Mouse (Mus musculus): ENCODE measurements around the gene Tsc22d3. TPM values are rescaled to one million over a fixed set of nuclear protein-coding genes. Genes with fewer than 3 reads are reported as not detected.

Tsc22d3 gene
- total RNA-seq, 2 experiments from 2014 or later, result 121 to 145 TPM

DNA sequence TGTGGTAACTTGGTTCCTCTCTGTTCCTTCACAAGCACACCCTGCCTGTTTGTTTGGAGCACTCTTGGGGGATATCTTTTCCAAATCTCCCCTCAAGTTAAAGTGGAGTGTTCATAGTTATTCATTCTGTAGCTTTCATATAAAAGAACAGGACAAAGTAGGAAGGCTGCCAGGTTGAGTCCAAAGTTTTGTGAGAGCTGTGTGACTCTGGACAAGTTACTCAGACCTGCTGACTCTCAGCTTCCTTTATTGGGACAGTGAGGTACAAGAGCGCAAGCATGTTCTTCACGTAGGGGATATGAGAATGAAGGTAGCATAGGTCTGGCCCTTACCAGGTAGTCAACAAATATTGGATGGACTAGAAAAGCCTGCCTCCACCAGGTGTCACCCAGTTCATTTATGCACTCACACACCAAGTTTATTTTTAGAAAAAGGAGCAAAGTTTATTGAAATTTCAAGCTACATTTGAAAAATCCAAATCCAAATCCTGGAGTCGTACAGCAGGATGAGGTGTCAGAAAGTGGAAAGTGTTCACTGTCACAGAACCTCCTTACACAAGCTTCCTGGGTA, 61.3 kb downstream of the Tsc22d3 start:
- no peak overlapping the region for H3K27ac ChIP-seq
- no peak for DNase-seq (ENCODE audit: extremely low spot score in 1 of 2, low spot score in 2 of 2)
- intact Hi-C loops (cut with DNase I), result no loop called here
- TF ChIP-seq CTCF (IDR thresholded peaks at IDR 0.05), result no peak
- no peak overlapping the region for H3K4me3 ChIP-seq

DNA sequence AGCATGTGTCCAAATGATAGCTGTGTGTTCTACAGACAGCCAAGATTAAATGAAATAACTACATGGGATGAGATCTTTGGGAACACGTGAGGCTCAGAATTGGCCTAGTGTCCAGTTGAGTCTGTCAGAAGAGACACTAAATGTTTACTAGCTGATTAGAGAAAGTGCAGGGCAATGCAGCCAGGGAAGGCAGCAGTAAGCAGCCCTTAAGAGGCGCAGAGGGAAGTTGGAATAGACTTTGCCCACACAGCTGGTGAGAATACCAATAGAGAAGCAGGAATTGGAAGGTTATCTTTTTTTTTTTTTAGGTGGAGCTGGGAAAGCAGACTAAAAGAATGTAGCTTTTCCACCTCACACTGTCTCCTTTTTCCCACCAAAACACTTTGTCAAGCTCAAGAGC, 61.8 kb downstream of the Tsc22d3 start:
- TF ChIP-seq CTCF (IDR thresholded peaks at IDR 0.05), result no peak
- intact Hi-C loops (cut with DNase I), result no loop called here
- Histone ChIP-seq H3K4me3 (no peak overlapping the region), H3K27ac (no peak overlapping the region)
- DNase-seq (ENCODE audit: extremely low spot score in 1 of 2, low spot score in 2 of 2), result no peak

DNA sequence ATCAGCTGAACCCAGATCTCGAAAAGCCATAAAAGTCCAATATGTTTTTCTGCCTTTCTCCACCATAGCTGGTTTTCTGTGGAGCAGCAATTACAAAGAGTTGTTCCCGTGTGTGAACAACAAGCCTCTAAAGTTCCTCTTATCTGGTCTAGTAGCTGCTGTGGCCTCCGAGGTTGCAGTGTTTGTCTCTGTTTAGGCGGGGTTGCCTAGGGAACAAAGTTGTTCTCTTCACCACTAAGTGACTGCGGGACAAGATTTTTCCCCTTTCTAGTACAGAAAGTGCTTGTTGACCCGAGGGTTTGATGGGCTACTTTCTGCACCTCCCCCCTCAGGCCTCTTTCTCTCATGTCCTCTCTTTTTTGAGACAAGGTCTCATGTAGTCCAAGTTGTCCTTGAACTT, 62.8 kb downstream of the Tsc22d3 start:
- intact Hi-C loops (cut with DNase I), result no loop called here
- no peak overlapping the region for H3K27ac ChIP-seq
- no peak overlapping the region for H3K4me3 ChIP-seq
- no peak for TF ChIP-seq CTCF (IDR thresholded peaks at IDR 0.05)
- DNase-seq (ENCODE audit: extremely low spot score in 1 of 2, low spot score in 2 of 2), result no peak

DNA sequence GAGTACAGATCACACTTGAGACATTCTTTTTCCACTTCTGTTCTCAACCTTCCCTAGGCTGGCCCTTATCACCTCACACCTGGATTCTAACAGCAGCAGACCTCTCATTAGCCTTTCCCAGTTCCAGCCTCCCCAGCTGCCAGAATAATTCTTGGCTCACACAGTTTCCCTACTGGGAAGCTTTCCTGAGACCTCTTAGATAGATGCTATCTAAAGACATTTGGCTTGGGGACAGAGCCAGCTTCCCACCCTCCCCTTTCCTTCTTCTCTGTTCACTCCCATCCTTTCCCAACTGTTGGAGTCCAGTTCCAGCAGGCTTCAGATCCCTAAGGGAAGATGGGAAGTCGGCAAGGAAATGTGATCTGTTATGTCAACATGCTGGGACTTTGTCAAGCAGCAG, 65.0 kb downstream of the Tsc22d3 start:
- DNase-seq (ENCODE audit: extremely low spot score in 1 of 2, low spot score in 2 of 2), result no peak
- TF ChIP-seq CTCF (IDR thresholded peaks at IDR 0.05), result no peak
- Histone ChIP-seq H3K4me3 (no peak overlapping the region), H3K27ac (no peak overlapping the region)
- intact Hi-C loops (cut with DNase I), result no loop called here

DNA sequence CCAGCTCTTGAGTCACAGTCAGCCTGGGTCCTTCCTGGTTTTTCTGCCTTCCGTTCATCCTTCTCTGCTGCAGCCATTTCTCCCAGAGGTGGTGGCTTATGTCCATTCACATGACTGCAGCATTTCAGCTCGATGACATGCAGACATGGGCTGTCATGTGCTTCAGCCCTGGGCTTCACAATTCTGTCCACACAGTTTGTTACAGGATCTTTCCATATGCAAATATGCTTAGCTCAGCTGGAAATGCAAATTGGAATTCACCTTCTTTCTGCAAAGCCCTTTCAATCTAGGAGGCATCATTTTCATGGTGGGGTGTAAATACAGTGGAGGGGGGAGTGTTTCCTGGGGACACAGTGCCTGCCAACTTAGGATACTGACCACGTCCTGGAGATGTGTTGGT, 66.2 kb downstream of the Tsc22d3 start:
- Histone ChIP-seq H3K27ac (no peak overlapping the region), H3K4me3 (no peak overlapping the region)
- no peak for TF ChIP-seq CTCF (IDR thresholded peaks at IDR 0.05)
- intact Hi-C loops (cut with DNase I), result no loop called here
- DNase-seq (ENCODE audit: extremely low spot score in 1 of 2, low spot score in 2 of 2), result no peak

DNA sequence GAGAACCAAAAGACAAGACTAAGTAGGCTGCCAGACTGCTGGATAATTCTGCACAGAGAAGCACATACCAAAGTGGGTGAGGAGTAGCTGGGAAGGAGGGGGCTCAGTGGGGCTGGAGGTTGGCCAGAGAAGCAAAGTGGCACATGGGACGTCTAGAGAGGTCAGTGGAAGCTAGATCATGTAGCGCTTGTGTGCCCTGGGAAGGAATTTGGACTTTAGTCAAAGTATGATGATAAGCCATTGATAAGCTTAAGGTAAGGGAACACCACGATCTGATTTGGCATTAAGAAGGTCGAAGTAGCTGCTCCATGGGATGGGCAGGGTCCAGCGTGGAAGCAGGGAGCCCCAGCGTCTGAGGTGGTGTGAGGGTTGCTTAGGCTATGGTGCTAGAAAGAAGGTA, 68.1 kb downstream of the Tsc22d3 start:
- Histone ChIP-seq H3K4me3 (no peak overlapping the region), H3K27ac (no peak overlapping the region)
- no peak for DNase-seq (ENCODE audit: extremely low spot score in 1 of 2, low spot score in 2 of 2)
- intact Hi-C loops (cut with DNase I), result no loop called here
- no peak for TF ChIP-seq CTCF (IDR thresholded peaks at IDR 0.05)

DNA sequence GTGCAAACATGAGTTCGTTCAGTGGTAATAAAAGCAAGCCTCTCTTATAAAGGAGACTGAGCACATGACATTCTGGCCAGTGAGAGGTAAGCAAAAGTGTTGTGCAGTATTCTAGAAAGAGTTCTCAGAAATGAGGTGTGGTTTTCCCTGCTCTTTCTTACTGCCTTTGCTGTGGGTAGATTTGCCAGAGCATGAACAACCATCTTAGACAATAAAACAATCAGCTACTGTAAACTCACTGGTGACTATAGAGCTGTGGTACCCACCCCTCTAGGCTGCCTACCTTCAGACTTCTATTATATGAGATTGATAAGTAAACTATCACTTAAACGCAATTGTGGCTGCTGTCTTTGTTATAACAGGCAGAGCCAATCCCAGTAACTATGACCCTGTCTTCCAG, 69.1 kb downstream of the Tsc22d3 start:
- no peak for TF ChIP-seq CTCF (IDR thresholded peaks at IDR 0.05)
- intact Hi-C loops (cut with DNase I), result no loop called here
- DNase-seq (ENCODE audit: extremely low spot score in 1 of 2, low spot score in 2 of 2), result no peak
- H3K4me3 ChIP-seq, result no peak overlapping the region
- no peak overlapping the region for H3K27ac ChIP-seq

DNA sequence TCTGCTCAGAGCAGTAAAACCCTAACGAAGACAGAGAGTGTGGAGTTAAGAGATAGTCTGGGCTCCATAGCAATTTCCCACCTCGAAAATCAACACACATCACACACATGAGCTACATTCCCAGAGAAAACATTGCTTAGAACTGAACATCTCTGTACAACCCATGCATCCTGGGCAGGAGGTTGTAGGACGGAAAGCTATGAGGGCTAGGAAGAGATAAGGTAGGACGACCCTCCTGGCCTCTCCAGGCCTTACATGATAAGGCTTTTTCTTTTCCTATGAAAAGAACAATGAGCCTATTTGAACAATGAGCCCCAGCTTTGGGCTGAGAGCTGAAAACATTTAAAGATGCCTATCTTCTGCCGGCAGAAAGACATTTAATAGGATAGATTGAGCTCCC, 69.8 kb downstream of the Tsc22d3 start:
- intact Hi-C loops (cut with DNase I), result no loop called here
- no peak overlapping the region for H3K4me3 ChIP-seq
- no peak for DNase-seq (ENCODE audit: extremely low spot score in 1 of 2, low spot score in 2 of 2)
- no peak overlapping the region for H3K27ac ChIP-seq
- TF ChIP-seq CTCF (IDR thresholded peaks at IDR 0.05), result no peak

DNA sequence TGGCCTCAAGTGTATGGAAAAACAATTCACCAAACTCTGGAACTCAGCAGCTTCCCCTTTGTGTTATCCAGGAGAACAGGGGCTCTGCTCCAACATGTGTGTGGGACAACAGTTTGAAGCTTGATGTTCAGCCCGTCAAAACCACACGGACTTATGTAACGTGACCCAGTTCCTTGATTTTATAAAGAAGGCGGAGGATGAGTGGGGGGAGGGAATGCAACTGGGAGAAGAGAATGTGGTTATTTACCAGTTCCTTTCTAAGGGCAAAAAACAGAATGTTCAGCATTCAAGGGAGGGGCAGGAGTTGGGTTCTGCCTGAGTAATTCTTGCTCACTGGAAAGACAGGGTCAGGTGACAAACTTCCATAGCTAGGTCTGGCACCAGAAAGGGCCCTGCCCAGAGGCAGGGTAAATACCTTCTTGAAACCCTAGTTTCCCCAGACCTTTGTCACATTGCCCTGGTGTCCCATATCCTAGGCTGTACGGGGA, 71.3 kb downstream of the Tsc22d3 start:
- Histone ChIP-seq H3K4me3 (no peak overlapping the region), H3K27ac (no peak overlapping the region)
- no peak for TF ChIP-seq CTCF (IDR thresholded peaks at IDR 0.05)
- intact Hi-C loops (cut with DNase I), result no loop called here
- DNase-seq (ENCODE audit: extremely low spot score in 1 of 2, low spot score in 2 of 2), result no peak

DNA sequence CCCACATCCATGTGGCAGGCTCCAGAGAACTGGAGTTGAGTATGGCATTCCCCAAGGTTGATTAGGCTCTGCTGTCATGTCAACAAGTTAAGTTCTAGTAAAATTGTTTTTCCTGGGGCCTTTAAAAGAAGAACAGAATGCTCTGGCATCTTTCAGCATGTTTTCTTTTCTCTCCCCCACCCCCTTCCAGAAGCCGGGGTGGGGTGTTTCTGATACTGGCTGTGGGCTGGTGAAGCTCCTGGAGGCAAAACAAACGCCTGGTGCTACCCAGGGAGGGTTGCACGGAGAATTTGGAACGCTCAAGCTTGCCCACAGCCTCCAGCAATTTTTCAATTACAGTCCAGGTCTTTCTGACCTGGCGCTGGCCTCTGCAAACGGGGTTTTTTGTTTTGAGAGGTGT, 73.2 kb downstream of the Tsc22d3 start:
- DNase-seq (ENCODE audit: extremely low spot score in 1 of 2, low spot score in 2 of 2), result no peak
- no peak overlapping the region for H3K4me3 ChIP-seq
- intact Hi-C loops (cut with DNase I), result no loop called here
- no peak overlapping the region for H3K27ac ChIP-seq
- TF ChIP-seq CTCF (IDR thresholded peaks at IDR 0.05), result no peak

DNA sequence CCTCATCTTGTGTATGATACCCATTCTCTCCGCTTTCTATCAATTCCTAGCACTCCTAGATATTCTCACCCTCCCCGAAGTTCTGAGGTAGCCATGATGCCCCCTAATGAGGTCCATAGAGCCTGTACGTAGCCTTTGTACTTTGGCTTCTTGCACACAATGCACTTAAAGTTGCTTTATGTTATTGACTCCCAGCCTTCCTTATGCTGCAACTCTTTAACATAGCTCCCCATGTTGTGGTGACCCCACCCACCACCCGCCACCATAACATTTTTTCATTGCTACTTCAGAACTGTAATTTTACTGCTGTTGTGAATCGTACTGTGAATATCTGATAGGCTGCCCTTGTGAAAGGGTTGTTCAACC, 74.2 kb downstream of the Tsc22d3 start:
- intact Hi-C loops (cut with DNase I), result no loop called here
- no peak overlapping the region for H3K27ac ChIP-seq
- no peak for TF ChIP-seq CTCF (IDR thresholded peaks at IDR 0.05)
- no peak for DNase-seq (ENCODE audit: extremely low spot score in 1 of 2, low spot score in 2 of 2)
- H3K4me3 ChIP-seq, result no peak overlapping the region

DNA sequence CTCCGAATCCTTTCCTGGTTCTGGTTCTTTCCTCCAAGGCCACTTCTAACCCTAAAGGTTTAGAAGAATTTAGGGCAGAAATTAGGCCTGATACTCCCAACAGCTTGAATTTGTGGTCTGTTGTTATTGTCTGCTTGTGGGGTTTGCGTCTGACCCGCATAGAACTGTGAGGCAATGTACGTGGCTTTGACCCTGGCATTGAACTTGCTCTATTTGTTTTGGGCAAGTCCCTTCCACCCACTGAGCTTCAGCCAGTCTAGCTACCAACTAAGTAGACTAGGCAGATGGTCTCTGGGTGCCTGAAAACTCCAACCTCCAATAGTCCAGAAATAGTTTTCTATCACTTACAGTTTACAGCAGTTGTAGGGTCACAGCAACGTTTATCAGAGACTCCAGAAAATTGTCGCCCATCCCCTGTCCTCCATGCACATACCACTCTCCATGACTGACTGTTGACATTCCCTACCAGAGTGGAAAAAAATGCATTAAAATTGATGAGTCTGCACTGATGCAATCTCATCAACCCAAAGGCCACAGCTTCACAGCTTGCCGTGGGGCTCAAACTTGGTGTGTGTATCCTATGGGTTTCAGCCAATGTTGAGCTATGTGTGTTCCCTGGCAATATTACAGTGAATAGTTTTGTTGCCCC, 74.7 kb downstream of the Tsc22d3 start:
- TF ChIP-seq CTCF (IDR thresholded peaks at IDR 0.05), result no peak
- intact Hi-C loops (cut with DNase I), result no loop called here
- Histone ChIP-seq H3K27ac (no peak overlapping the region), H3K4me3 (no peak overlapping the region)
- DNase-seq (ENCODE audit: extremely low spot score in 1 of 2, low spot score in 2 of 2), result no peak

DNA sequence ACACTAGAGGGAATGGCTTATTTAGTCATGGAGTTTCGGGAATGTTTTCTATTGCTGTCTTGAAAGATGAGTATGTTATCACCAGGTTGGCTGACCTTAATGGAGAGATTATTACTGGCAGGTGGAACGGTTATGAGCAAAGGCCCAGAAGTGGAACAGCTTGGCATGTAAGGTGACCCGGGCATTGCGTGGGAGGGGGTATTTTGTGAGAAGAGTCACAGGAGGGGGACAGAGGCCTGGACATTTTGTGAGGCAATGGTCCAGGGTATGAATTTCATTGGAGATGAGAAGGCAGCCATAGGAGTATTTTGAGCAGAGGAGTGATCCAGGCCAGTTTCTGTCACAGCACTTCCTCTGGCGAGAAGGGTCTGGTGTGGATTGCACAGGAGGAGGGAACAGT, 76.2 kb downstream of the Tsc22d3 start:
- intact Hi-C loops (cut with DNase I), result no loop called here
- TF ChIP-seq CTCF (IDR thresholded peaks at IDR 0.05), result no peak
- Histone ChIP-seq H3K4me3 (no peak overlapping the region), H3K27ac (no peak overlapping the region)
- no peak for DNase-seq (ENCODE audit: extremely low spot score in 1 of 2, low spot score in 2 of 2)

Measured in left cerebral cortex, adult 2 months (tissue).